Mouse (Mus musculus): ENCODE results near the gene Yy1.

Yy1 gene

DNA sequence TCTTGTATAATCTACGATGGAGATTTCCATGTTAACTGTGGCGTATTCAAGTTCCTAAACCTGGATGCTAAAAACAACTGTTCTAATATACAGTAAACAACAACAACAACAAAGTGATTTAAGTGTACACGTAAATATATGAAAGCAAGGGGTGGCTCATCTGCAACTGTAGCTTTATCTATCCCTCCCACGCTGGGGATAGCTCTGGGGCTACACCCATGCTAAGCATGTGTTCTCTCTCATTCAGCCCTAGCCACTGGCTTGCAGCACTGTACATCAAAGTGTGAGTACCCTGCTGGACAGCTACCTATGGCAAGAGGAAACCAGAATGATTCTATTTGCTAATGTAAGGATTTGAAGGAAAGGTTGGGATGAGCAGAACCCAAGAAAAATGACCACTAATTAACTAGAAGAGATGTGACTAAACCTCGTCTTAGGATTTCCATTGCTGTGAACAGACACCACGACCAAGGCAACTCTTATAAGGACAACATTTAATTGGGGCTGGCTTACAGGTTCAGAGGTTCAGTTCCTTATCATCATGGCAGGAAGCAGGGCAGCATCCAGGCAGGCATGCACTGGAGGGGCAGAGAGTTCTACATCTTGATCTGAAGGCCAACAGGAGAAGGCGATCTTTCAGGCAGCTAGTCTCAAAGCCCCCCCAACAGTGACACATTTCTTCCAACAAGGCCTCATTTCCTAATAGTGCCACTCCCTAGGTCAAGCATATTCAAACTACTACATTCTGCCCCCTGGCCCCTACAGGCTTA lies 12.5 kb upstream of the Yy1 start:
- WGBS, result 97% methylated on average over 7 of the region's 7 CpGs

DNA sequence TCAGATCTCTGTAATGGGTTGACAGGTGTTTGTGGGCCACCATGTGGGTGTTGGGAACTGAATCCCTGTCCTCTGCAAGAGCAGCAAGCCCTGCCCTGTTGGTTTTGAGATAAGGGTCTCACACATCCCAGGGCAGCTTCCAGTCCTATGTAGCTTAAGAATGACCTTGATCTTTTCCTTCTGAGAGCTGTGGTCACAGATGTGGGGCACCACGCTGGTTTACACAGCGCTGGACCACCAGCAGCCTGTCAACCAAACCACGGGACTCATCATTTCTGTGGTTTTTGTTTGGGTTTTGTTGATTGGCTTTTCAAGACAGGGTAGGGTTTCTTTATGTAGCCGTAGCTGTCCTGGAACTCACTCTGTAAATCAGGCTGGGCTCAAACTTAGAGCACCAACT lies 7.6 kb upstream of the Yy1 start:
- WGBS, result 96% methylated on average over 4 of the region's 4 CpGs

GRCm38 (mm10) chr12:108787329-108787728 lies 5.4 kb upstream of the Yy1 start:
- 66% methylated on average over 2 of the region's 2 CpGs for whole genome bisulfite sequencing

DNA sequence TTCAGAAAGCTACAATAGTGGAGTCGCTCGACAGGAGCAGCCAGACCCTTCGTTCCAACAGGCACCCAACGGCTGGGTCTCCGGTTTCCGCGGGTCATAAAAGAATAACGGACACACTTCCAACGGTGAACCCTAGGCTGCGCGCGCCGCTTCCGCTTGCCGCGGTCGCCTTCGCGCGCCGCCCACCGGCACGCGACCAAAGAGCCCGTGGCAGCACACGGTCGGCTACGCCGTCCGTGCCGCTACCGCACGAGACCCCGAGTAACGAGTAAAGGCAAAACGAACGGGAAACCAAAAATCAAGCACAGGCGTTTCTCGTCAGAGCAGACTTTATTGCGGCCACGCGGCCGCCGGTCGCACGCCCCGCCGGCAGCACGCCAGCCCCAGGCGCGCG lies 624 bp upstream of the Yy1 start:
- under 1% methylated on average over 52 of the region's 52 CpGs for WGBS

DNA sequence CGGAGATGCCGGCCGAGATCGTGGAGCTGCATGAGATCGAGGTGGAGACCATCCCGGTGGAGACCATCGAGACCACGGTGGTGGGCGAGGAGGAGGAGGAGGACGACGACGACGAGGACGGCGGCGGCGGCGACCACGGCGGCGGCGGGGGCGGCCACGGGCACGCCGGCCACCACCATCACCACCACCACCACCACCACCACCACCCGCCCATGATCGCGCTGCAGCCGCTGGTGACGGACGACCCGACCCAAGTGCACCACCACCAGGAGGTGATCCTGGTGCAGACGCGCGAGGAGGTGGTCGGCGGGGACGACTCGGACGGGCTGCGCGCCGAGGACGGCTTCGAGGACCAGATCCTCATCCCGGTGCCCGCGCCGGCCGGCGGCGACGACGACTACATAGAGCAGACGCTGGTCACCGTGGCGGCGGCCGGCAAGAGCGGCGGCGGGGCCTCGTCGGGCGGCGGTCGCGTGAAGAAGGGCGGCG lies 724 bp downstream of the Yy1 start:
- WGBS, result under 1% methylated on average over 44 of the region's 71 CpGs

- WGBS, result 1% methylated on average over 56 of the region's 94 CpGs
Measured at GRCm38 (mm10) chr12:108794078-108794711, 1.4 kb downstream of the Yy1 start.

- 3% methylated on average over 9 of the region's 9 CpGs for WGBS
Measured at GRCm38 (mm10) chr12:108794979-108795537, 2.3 kb downstream of the Yy1 start.

DNA sequence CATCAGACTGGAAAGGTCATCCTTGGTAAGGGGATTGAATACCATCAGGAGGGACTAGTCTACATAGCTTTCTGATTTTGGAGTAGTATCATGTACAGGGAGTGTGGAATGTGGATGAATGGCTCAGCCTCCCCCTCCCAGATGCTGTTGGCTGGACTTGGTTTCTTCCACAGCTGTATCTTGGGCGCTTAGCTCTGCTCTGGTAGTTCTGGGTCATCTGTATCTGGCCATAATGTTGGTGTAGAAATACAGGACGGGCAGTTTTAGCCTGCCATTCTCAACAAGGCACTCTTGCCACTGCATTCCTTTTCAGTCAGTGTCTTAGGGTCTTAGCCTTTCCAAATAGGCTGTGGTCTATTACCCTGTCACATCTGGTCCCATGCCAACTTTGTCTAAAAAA lies 8.8 kb downstream of the Yy1 start:
- 63% methylated on average over 2 of the region's 2 CpGs for WGBS

- WGBS, result 75% methylated on average over 2 of the region's 2 CpGs
Measured at GRCm38 (mm10) chr12:108804388-108804787, 11.6 kb downstream of the Yy1 start.

GRCm38 (mm10) chr12:108808465-108808864 lies 15.7 kb downstream of the Yy1 start:
- 27% methylated on average over 2 of the region's 2 CpGs for WGBS

GRCm38 (mm10) chr12:108809771-108810170 lies 17.0 kb downstream of the Yy1 start:
- 58% methylated on average over 1 of the region's 1 CpGs for WGBS

- WGBS, result 84% methylated on average over 7 of the region's 7 CpGs
Measured at GRCm38 (mm10) chr12:108810309-108810708, 17.5 kb downstream of the Yy1 start.

GRCm38 (mm10) chr12:108811133-108811532 lies 18.4 kb downstream of the Yy1 start:
- 12% methylated on average over 2 of the region's 2 CpGs for WGBS

- 29% methylated on average over 6 of the region's 6 CpGs for WGBS
Measured at GRCm38 (mm10) chr12:108812463-108812862, 19.7 kb downstream of the Yy1 start.

DNA sequence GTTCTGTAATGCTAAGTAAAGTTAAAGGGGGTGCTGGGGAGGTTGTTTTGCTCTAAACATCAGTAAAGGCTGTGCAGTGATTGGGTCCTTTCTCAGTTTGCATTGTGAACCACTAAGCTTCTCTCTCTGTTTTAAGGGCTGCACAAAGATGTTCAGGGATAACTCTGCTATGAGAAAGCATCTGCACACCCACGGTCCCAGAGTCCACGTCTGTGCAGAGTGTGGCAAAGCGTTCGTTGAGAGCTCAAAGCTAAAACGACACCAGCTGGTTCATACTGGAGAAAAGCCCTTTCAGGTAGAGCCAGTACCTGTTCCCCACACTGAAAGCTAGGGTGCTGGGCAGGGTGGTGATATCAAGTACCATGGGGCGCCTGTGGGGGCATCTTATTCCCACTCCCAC lies 21.7 kb downstream of the Yy1 start:
- 54% methylated on average over 6 of the region's 6 CpGs for WGBS

DNA sequence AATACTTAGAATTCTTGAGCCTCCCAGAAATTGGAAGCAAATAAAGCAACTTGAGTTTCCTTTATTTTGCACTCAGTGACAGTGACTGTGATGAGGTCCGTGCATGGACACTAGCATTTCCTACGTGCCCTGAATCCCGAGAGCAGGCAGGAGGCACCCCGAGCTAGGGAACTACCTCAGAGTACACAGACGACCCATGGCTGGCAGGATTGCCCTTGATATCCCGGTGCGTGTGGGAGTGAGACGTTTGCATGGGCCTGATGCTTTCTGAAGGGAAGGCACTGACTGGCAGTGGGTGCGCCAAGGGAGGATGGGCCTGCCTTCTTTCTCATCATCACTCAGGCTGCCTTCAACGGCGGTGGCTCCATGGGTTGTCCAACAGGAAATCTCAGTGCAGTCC lies 23.8 kb downstream of the Yy1 start:
- WGBS, result 62% methylated on average over 11 of the region's 11 CpGs

GRCm38 (mm10) chr12:108820461-108820860 lies 27.7 kb downstream of the Yy1 start:
- 92% methylated on average over 4 of the region's 4 CpGs for WGBS

- 71% methylated on average over 8 of the region's 8 CpGs for WGBS
Measured at GRCm38 (mm10) chr12:108823036-108823435, 30.3 kb downstream of the Yy1 start.

DNA sequence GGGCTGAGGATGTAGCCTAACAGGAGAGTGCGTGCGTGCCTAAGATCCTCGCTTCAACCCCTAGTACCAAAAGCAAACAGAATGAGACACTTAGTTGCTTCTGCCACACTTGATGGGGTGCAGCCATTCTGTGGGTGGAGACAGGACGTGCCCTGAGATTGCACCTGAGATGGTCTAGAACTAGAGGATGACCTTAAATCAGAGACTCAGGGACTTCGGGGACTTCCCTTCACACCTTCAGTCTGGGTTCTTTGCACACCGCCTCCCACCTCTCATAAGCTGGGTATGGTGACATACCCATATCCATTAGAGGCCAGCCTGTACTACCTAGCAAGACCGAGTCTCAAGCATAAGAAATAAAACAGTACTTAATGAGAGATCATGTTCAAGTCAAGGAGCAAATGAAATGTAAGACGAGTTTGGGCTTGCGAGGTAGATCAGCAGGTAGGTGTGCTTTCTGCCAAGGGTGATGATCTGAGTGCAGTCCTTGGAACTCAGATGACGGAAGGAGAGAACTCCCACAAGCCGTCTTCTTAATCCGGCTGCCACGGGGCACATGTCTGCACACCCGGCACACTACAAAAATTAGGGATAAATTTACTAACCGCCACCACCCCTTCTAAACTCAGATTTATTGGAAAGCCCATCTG lies 31.6 kb downstream of the Yy1 start:
- 80% methylated on average over 15 of the region's 15 CpGs for WGBS

DNA sequence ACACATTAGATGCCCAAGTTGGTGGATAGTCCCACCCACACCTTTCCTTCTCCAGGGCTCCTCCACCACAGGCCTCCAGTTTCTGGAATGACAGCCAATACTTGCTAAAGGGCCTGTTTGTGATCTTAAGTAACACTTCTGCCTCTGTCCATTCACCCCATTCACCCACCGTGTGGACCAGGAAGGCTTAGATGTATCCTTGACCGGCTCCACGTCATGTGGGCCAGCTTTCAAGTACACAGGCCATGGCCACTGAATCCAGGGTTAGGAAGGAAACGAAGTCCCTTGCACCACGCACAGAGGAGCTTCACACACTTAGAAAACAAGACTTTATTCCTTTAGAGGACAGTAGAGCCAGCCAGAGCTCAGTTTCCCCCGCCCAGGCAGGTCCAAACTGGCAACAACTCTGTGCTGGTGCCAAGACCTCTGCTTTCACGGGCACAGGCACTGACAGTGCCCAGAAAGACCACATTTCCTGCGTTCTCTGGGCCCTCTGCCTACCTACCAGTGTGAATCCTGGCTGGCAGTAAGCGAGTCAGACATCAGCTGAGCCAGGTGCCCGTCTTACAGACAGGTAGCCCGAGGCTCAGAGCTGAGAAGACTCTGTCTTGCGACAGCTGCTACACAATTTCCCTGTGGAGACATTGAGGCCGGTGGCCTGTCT lies 32.9 kb downstream of the Yy1 start:
- WGBS, result 84% methylated on average over 13 of the region's 13 CpGs

DNA sequence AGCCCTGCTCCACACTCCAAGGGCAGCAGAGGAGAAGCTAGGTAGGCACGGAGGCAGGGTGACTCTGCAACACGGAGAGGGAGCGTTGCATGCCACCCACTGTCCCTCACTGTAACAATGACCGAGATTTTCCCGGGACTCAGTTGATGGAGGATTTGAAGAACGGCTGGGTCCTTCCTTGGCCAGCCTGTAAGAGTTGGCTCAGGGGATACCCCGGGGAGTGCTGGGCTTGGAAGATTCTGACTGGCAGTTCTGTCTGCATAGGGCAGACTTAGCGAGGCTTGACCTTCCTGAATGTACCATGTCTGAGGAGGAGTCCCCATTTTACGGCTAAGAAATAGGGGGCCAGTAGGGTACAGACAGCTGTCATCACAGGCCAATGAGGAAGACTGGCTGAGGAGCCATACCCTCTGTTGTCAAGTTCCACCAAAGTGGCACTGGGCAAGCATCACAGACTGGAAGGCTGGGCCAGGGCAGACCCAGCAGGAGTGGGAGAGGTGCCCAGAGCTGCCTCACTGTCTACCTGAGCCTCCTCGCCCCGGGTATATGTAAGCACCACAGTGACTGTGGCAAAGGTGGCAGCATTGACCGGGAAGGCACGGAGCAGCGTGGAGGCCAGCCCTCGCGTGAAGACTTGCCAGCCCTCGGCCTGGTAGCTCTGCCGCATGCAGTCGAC lies 33.6 kb downstream of the Yy1 start:
- WGBS, result 89% methylated on average over 19 of the region's 19 CpGs

Data from cerebral cortex, adult 2 months (tissue).